Mouse (Mus musculus): ENCODE data around the gene Sost.

GRCm38 (mm10) chr11:101957476-101957875 is 9.3 kb downstream of the Sost start:
- TF ChIP-seq CTCF (IDR thresholded peaks at IDR 0.05; ENCODE audit: borderline replicate concordance, control insufficient read depth, extremely low read depth, insufficient read depth, low read length, poor library complexity) (no peak), POLR2A (IDR thresholded peaks at IDR 0.05; ENCODE audit: control insufficient read depth, extremely low read depth, insufficient read depth, low read length, poor library complexity) (no peak)

Measured in thymus, adult 2 months (tissue).